Mouse (Mus musculus) frontal cortex, postnatal 36 days (tissue): ENCODE data around the gene Sbno2.

Source experiments
- DNase-seq, 2 experiments: peaks; one replicate each; pipeline ENCODE4 v3.0.0; 2022; ENCODE audit warnings: low spot score in 2 of 2

The Sbno2 gene

GRCm38 (mm10) chr10:80141786-80142529, 36.6 kb upstream of the Sbno2 start:
- peak; percentile 91 to 96 for DNase-seq

- peak; percentile 97 for DNase-seq
Measured at GRCm38 (mm10) chr10:80141243-80141642, 35.9 kb upstream of the Sbno2 start.

GRCm38 (mm10) chr10:80140666-80141035, 35.3 kb upstream of the Sbno2 start, which contains the start of gene Cbarp:
Gene Cbarp, minus strand, starts transcription at chr10:80140835.
- no peak for DNase-seq

- DNase-seq: no peak
Measured at GRCm38 (mm10) chr10:80139975-80140665, 34.7 kb upstream of the Sbno2 start.

- no peak for DNase-seq
Measured at GRCm38 (mm10) chr10:80139439-80139775, 34.0 kb upstream of the Sbno2 start.

- DNase-seq: peak; percentile 71 to 79
Measured at GRCm38 (mm10) chr10:80138553-80139438, 33.4 kb upstream of the Sbno2 start, which contains the start of gene Atp5d. Gene Atp5d, plus strand, starts transcription at chr10:80138632.

- peak; percentile 60 for DNase-seq
Measured at GRCm38 (mm10) chr10:80137626-80138552, 32.5 kb upstream of the Sbno2 start.

- peak; percentile 38 to 52 for DNase-seq
Measured at GRCm38 (mm10) chr10:80136952-80137625, 31.7 kb upstream of the Sbno2 start.

GRCm38 (mm10) chr10:80136179-80136951, 31.0 kb upstream of the Sbno2 start:
- DNase-seq: no peak

- no peak for DNase-seq
Measured at GRCm38 (mm10) chr10:80135641-80136040, 30.3 kb upstream of the Sbno2 start.

- no peak for DNase-seq
Measured at GRCm38 (mm10) chr10:80135161-80135560, 29.8 kb upstream of the Sbno2 start.

- DNase-seq: no peak
Measured at GRCm38 (mm10) chr10:80134421-80134820, 29.1 kb upstream of the Sbno2 start.

GRCm38 (mm10) chr10:80133226-80133849, 28.0 kb upstream of the Sbno2 start:
- DNase-seq: no peak

- DNase-seq: peak in 1 of 2 experiments; percentile 39
Measured at GRCm38 (mm10) chr10:80131952-80132350, 26.6 kb upstream of the Sbno2 start.

GRCm38 (mm10) chr10:80131316-80131951, 26.1 kb upstream of the Sbno2 start:
- DNase-seq: peak in 1 of 2 experiments; percentile 46

GRCm38 (mm10) chr10:80130403-80131031, 25.1 kb upstream of the Sbno2 start:
- no peak for DNase-seq

GRCm38 (mm10) chr10:80129846-80130245, 24.5 kb upstream of the Sbno2 start:
- no peak for DNase-seq

- no peak for DNase-seq
Measured at GRCm38 (mm10) chr10:80127920-80128319, 22.5 kb upstream of the Sbno2 start.
